Comparison of ENCODE assay signal across 11 mouse cellular contexts in genomic region chr1:36547981-36548598, GRCm38 (mm10). TPM values are rescaled to one million over a fixed set of nuclear protein-coding genes. Genes with fewer than 3 reads are reported as not detected.
DNase-seq lines count a peak whose midpoint lies in the region; ATAC-seq and TF ChIP-seq lines count a peak whose summit lies in the region.
"Had no signal": no experiment of that assay in that cellular context is flagged by ENCODE, and none has a peak within 500 bp of the region (broad histone marks: within the 10 kb centered on the region; RNA-seq: fewer than 3 reads in every experiment).

No protein-coding gene starts in this region.

- H3K36me3 ChIP-seq in kidney, adult 2 months (ENCODE audit: control insufficient read depth, insufficient read depth, low read length): no peaks in the 10 kb centered on the region
- H3K36me3 ChIP-seq in heart, adult 2 months (ENCODE audit: control insufficient read depth, insufficient read depth, low read length): no peaks in the 10 kb centered on the region
- peaks cover 50% of the 10 kb centered on the region for H3K36me3 ChIP-seq in neural tube, embryonic 13.5 days

- no peak overlapping the region for H3K27ac ChIP-seq in kidney, adult 2 months (ENCODE audit: insufficient read depth, low read depth, low read length)
- peak overlapping the region; percentile 75 for H3K27ac ChIP-seq in heart, adult 2 months
- peak overlapping the region; percentile 82 for H3K27ac ChIP-seq in neural tube, embryonic 13.5 days (replicated peaks)
- H3K27ac ChIP-seq: liver, embryonic 14.5 days had no signal

- H3K4me2 ChIP-seq in neural tube, embryonic 13.5 days: peak overlapping the region; percentile 9; the same call in 1 of the 2 replicates

- H3K4me1 ChIP-seq in kidney, adult 2 months (ENCODE audit: control insufficient read depth, insufficient read depth, low read length): peaks cover 5% of the 10 kb centered on the region; the same call in 1 of the 2 replicates
- H3K4me1 ChIP-seq in heart, adult 2 months (ENCODE audit: control insufficient read depth, insufficient read depth, low read length): peaks cover 3% of the 10 kb centered on the region
- H3K4me1 ChIP-seq in neural tube, embryonic 13.5 days (replicated peaks): peaks cover 42% of the 10 kb centered on the region

- H3K79me2 ChIP-seq in heart, adult 2 months (replicated peaks; ENCODE audit: control insufficient read depth, insufficient read depth, low read length): no peaks in the 10 kb centered on the region

- no peak overlapping the region for H3K9ac ChIP-seq in heart, adult 2 months (ENCODE audit: low read depth, low read length)
- H3K9ac ChIP-seq in neural tube, embryonic 13.5 days: peak overlapping the region; percentile 48
- H3K9ac ChIP-seq: liver, embryonic 14.5 days had no signal

- TF ChIP-seq EP300 in heart, adult 2 months (IDR thresholded peaks at IDR 0.05; ENCODE audit: insufficient read depth, low read depth, low read length): no peak

- WGBS in kidney, adult 2 months: 41% methylated on average over 9 of the region's 9 CpGs
- 24% methylated on average over 9 of the region's 9 CpGs for WGBS in heart, adult 2 months
- 31% methylated on average over 9 of the region's 9 CpGs for WGBS in neural tube, embryonic 13.5 days

- no peaks in the 10 kb centered on the region for H3K9me3 ChIP-seq in neural tube, embryonic 13.5 days
- H3K9me3 ChIP-seq: G1E had no signal

- no peak for TF ChIP-seq POLR2A in kidney, adult 2 months (IDR thresholded peaks at IDR 0.05; ENCODE audit: low read depth, low read length)
- TF ChIP-seq POLR2A in heart, adult 2 months (IDR thresholded peaks at IDR 0.05; ENCODE audit: insufficient read depth, low read depth, low read length): no peak

- DNase-seq in kidney, adult 2 months: peak; percentile 57
- no peak for DNase-seq in kidney, adult 11 months
- peak; percentile 67 to 73 for DNase-seq in cerebellum, postnatal 14 days
- DNase-seq in heart, adult 2 months: peak; percentile 66 to 70
- peak; percentile 55 to 68 for DNase-seq in kidney, postnatal 36 days
- no peak for DNase-seq in layer of hippocampus, adult 9-11 months
- DNase-seq in c-Kit-positive CD71-positive TER-119-positive erythroid progenitor cells, embryonic 14.5 days (ENCODE audit: low spot score): no peak

- no peak for TF ChIP-seq CTCF in kidney, adult 2 months (conservative IDR thresholded peaks at IDR 0.05; ENCODE audit: insufficient read depth, insufficient read length, low read depth, low read length)
- no peak for TF ChIP-seq CTCF in heart, adult 2 months (IDR thresholded peaks at IDR 0.05)

- ATAC-seq in neural tube, embryonic 13.5 days (ENCODE audit: low read depth): no peak

- no peak overlapping the region for H3K4me3 ChIP-seq in kidney, adult 2 months (ENCODE audit: insufficient read depth, low read depth, low read length)
- no peak overlapping the region for H3K4me3 ChIP-seq in heart, adult 2 months
- no peak overlapping the region for H3K4me3 ChIP-seq in neural tube, embryonic 13.5 days

- intact Hi-C loops in heart, adult 2 months (cut with DNase I): loop anchor here (1.0 kb wide), 3 partner anchors 87 to 136 kb away; no protein-coding TSS in a partner anchor

- H3K27me3 ChIP-seq in kidney, adult 2 months (replicated peaks; ENCODE audit: control insufficient read depth, insufficient read depth, low read length): no peaks in the 10 kb centered on the region
- no peaks in the 10 kb centered on the region for H3K27me3 ChIP-seq in heart, adult 2 months (ENCODE audit: control insufficient read depth, insufficient read depth, low read length)
- H3K27me3 ChIP-seq in neural tube, embryonic 13.5 days: no peaks in the 10 kb centered on the region

RNA-seq across cellular contexts. Expression of gene Ankrd39, which starts 0.8 kb away (rescaled TPM):
- 16.8 and 22.6 TPM in 2 replicates for polyA plus RNA-seq in kidney, adult 2 months (2012; rRNA removed)
- 1 to 10 TPM; 6.2 to 6.3 TPM for total RNA-seq in heart, adult 2 months (2021)
- polyA plus RNA-seq in heart, adult 2 months (2012; rRNA removed): 11.1 TPM in 2 replicates
- polyA plus RNA-seq in neural tube, embryonic 13.5 days (2015; fragmentation: Nextera tagmentation; extraction: Ambion mirVana): 23.8 and 26.2 TPM in 2 replicates

RNA-seq across cellular contexts. Expression of gene Gm42417, which starts 8.9 kb away (rescaled TPM):
- not detected in 2 replicates for polyA plus RNA-seq in kidney, adult 2 months (2012; rRNA removed)
- total RNA-seq in heart, adult 2 months (2021): 100 to 1,000 TPM; 148 to 172 TPM
- 0.09 TPM in 1 of 2 replicates, not detected in the other for polyA plus RNA-seq in heart, adult 2 months (2012; rRNA removed)
- polyA plus RNA-seq in neural tube, embryonic 13.5 days (2015; fragmentation: Nextera tagmentation; extraction: Ambion mirVana): 0.32 and 1.9 TPM in 2 replicates
- total RNA-seq: G1E had no signal
- polyA plus RNA-seq: erythroblast, embryonic 14.5 days; liver, embryonic 14.5 days had no signal

RNA-seq across cellular contexts. Expression of gene Sema4c, which starts 10.1 kb away (rescaled TPM):
- 8.0 and 9.1 TPM in 2 replicates for polyA plus RNA-seq in kidney, adult 2 months (2012; rRNA removed)
- total RNA-seq in heart, adult 2 months (2021): 10 to 100 TPM; 10.6 to 11.1 TPM
- polyA plus RNA-seq in heart, adult 2 months (2012; rRNA removed): 12.7 and 15.2 TPM in 2 replicates
- polyA plus RNA-seq in neural tube, embryonic 13.5 days (2015; fragmentation: Nextera tagmentation; extraction: Ambion mirVana): 23.4 and 25.2 TPM in 2 replicates
- polyA plus RNA-seq: G1E had no signal

RNA-seq across cellular contexts. Expression of gene Ankrd23, which starts 11.4 kb away (rescaled TPM):
- polyA plus RNA-seq in kidney, adult 2 months (2012; rRNA removed): 11.8 and 37.9 TPM in 2 replicates
- 100 to 1,000 TPM; 310 to 338 TPM for total RNA-seq in heart, adult 2 months (2021)
- polyA plus RNA-seq in heart, adult 2 months (2012; rRNA removed): 397 and 412 TPM in 2 replicates
- polyA plus RNA-seq in neural tube, embryonic 13.5 days (2015; fragmentation: Nextera tagmentation; extraction: Ambion mirVana): 19.0 and 19.2 TPM in 2 replicates

RNA-seq across cellular contexts. Expression of gene Cnnm3, which starts 36.4 kb away (rescaled TPM):
- 19.8 and 29.5 TPM in 2 replicates for polyA plus RNA-seq in kidney, adult 2 months (2012; rRNA removed)
- 10 to 100 TPM; 11.1 to 15.1 TPM for total RNA-seq in heart, adult 2 months (2021)
- polyA plus RNA-seq in heart, adult 2 months (2012; rRNA removed): 14.1 and 15.6 TPM in 2 replicates
- polyA plus RNA-seq in neural tube, embryonic 13.5 days (2015; fragmentation: Nextera tagmentation; extraction: Ambion mirVana): 3.4 and 4.2 TPM in 2 replicates

Comparison
In these comparisons a context has a peak if more than half of its experiments do, and no peak if none do; other contexts are left out.
1. DNase-seq: peak in kidney, adult 2 months (single experiment), cerebellum, postnatal 14 days (2 of 2), heart, adult 2 months (2 of 2) and kidney, postnatal 36 days (2 of 2); none in kidney, adult 11 months (single experiment), layer of hippocampus, adult 9-11 months (single experiment) and c-Kit-positive CD71-positive TER-119-positive erythroid progenitor cells, embryonic 14.5 days (single experiment).